14 mouse cellular contexts compared by ENCODE assay signal in the genomic region with DNA sequence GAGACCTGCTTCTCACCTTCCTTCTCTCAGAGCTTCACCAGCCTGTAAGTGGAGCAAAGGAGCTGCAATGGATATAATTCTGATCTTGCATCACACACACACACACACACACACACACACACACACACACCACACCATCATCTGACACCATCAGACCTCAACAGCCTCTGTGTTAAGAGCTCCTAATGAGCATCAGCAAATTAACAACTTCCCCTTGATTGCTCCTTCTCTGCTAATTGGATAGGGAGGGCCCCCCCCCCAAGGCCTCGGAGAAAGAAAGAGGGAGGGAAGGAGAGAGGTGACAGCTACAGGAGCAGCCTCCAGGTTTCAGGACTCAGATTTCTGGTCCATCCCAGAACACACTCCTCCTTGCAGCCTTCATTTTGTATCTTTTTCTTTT. TPM values are rescaled to one million over a fixed set of nuclear protein-coding genes. Genes with fewer than 3 reads are reported as not detected.
DNase-seq lines count a peak whose midpoint lies in the region; ATAC-seq and TF ChIP-seq lines count a peak whose summit lies in the region.
"Had no signal": no experiment of that assay in that cellular context is flagged by ENCODE, and none has a peak within 500 bp of the region (broad histone marks: within the 10 kb centered on the region; RNA-seq: fewer than 3 reads in every experiment).

No protein-coding gene starts in this region.

- peaks cover 38% of the 10 kb centered on the region for H3K4me1 ChIP-seq in cerebellum, adult 2 months (ENCODE audit: control insufficient read depth, insufficient read depth, low read length)
- peaks cover under 1% of the 10 kb centered on the region; the same call in 1 of the 2 replicates for H3K4me1 ChIP-seq in embryonic facial prominence, embryonic 14.5 days (ENCODE audit: control insufficient read depth, insufficient read depth, low read length)
- peaks cover 68% of the 10 kb centered on the region for H3K4me1 ChIP-seq in hindbrain, embryonic 12.5 days
- H3K4me1 ChIP-seq in midbrain, embryonic 15.5 days: peaks cover 76% of the 10 kb centered on the region
- peaks cover 54% of the 10 kb centered on the region for H3K4me1 ChIP-seq in heart, embryonic 10.5 days

- no peak overlapping the region for H3K9ac ChIP-seq in embryonic facial prominence, embryonic 14.5 days (ENCODE audit: low read depth, low read length)
- H3K9ac ChIP-seq in hindbrain, embryonic 12.5 days: no peak overlapping the region
- no peak overlapping the region; the same call in 1 of the 2 replicates for H3K9ac ChIP-seq in midbrain, embryonic 15.5 days
- H3K9ac ChIP-seq: lung, embryonic 14.5 days had no signal

- TF ChIP-seq CTCF in cerebellum, adult 2 months (IDR thresholded peaks at IDR 0.05; ENCODE audit: borderline replicate concordance, insufficient read depth, low read depth, low read length): no peak

- no peaks in the 10 kb centered on the region for H3K9me3 ChIP-seq in embryonic facial prominence, embryonic 14.5 days (ENCODE audit: control insufficient read depth, low read length)
- H3K9me3 ChIP-seq in hindbrain, embryonic 12.5 days (replicated peaks): no peaks in the 10 kb centered on the region; the same call in 1 of the 2 replicates
- no peaks in the 10 kb centered on the region for H3K9me3 ChIP-seq in midbrain, embryonic 15.5 days
- no peaks in the 10 kb centered on the region for H3K9me3 ChIP-seq in heart, embryonic 10.5 days

- no peak overlapping the region for H3K4me3 ChIP-seq in cerebellum, adult 2 months (replicated peaks; ENCODE audit: insufficient read depth, low read depth, low read length)
- H3K4me3 ChIP-seq in embryonic facial prominence, embryonic 14.5 days (ENCODE audit: low read depth, low read length): no peak overlapping the region
- no peak overlapping the region for H3K4me3 ChIP-seq in hindbrain, embryonic 12.5 days
- H3K4me3 ChIP-seq in midbrain, embryonic 15.5 days: peak overlapping the region; percentile 90
- no peak overlapping the region for H3K4me3 ChIP-seq in heart, embryonic 10.5 days

- no peak for DNase-seq in cerebellum, adult 2 months
- DNase-seq in cerebellum, adult 11 months: no peak
- no peak for DNase-seq in embryonic facial prominence, embryonic 14.5 days (ENCODE audit: low spot score)
- DNase-seq in thymus, postnatal 25 days: no peak
- DNase-seq in gastrocnemius, postnatal 4 days (ENCODE audit: low spot score in 2 of 2): no peak
- DNase-seq in heart, embryonic 10.5 days (ENCODE audit: low spot score): no peak

- no peaks in the 10 kb centered on the region for H3K36me3 ChIP-seq in embryonic facial prominence, embryonic 14.5 days (ENCODE audit: control insufficient read depth, insufficient read depth, low read length)
- H3K36me3 ChIP-seq in hindbrain, embryonic 12.5 days: peaks cover 5% of the 10 kb centered on the region; the same call in 1 of the 2 replicates
- H3K36me3 ChIP-seq in midbrain, embryonic 15.5 days (replicated peaks): no peaks in the 10 kb centered on the region
- no peaks in the 10 kb centered on the region for H3K36me3 ChIP-seq in heart, embryonic 10.5 days

- WGBS in cerebellum, adult 2 months: 0% methylated on average over 1 of the region's 1 CpGs
- 0% methylated on average over 1 of the region's 1 CpGs for WGBS in embryonic facial prominence, embryonic 14.5 days
- WGBS in hindbrain, embryonic 12.5 days: 0% methylated on average over 1 of the region's 1 CpGs
- WGBS in midbrain, embryonic 15.5 days: 27% methylated on average over 1 of the region's 1 CpGs
- WGBS in heart, embryonic 10.5 days: 0% methylated on average over 1 of the region's 1 CpGs

- peak overlapping the region; percentile 98 for H3K27ac ChIP-seq in cerebellum, adult 2 months (ENCODE audit: insufficient read depth, low read length)
- H3K27ac ChIP-seq in embryonic facial prominence, embryonic 14.5 days (replicated peaks; ENCODE audit: low read depth, low read length): no peak overlapping the region
- peak overlapping the region; percentile 91 for H3K27ac ChIP-seq in hindbrain, embryonic 12.5 days
- peak overlapping the region; percentile 96 for H3K27ac ChIP-seq in midbrain, embryonic 15.5 days
- H3K27ac ChIP-seq in heart, embryonic 10.5 days: no peak overlapping the region
- H3K27ac ChIP-seq: macrophage had no signal

- TF ChIP-seq POLR2A in cerebellum, adult 2 months (IDR thresholded peaks at IDR 0.05; ENCODE audit: borderline replicate concordance, insufficient read depth, low read length): no peak

- no peaks in the 10 kb centered on the region for H3K27me3 ChIP-seq in cerebellum, adult 2 months (ENCODE audit: control insufficient read depth, insufficient read depth, low read length)
- peaks cover 64% of the 10 kb centered on the region for H3K27me3 ChIP-seq in embryonic facial prominence, embryonic 14.5 days (replicated peaks; ENCODE audit: control insufficient read depth, insufficient read depth, low read length)
- H3K27me3 ChIP-seq in hindbrain, embryonic 12.5 days: peaks cover 27% of the 10 kb centered on the region
- H3K27me3 ChIP-seq in midbrain, embryonic 15.5 days (replicated peaks): no peaks in the 10 kb centered on the region
- peaks cover 91% of the 10 kb centered on the region for H3K27me3 ChIP-seq in heart, embryonic 10.5 days (ENCODE audit: insufficient read depth, poor library complexity, severe bottlenecking)

- no peak for ATAC-seq in embryonic facial prominence, embryonic 14.5 days (ENCODE audit: low read depth)
- ATAC-seq in hindbrain, embryonic 12.5 days (ENCODE audit: low FRiP score): no peak
- ATAC-seq in midbrain, embryonic 15.5 days (replicated peaks): no peak

- 0 out of 2 replicates have a peak overlapping the region, but pooled peaks have one; percentile 98 for H3K4me2 ChIP-seq in embryonic facial prominence, embryonic 14.5 days (ENCODE audit: low read depth, low read length)
- peak overlapping the region; percentile 90 for H3K4me2 ChIP-seq in hindbrain, embryonic 12.5 days (replicated peaks)
- H3K4me2 ChIP-seq in midbrain, embryonic 15.5 days: peak overlapping the region; percentile 77

RNA-seq across cellular contexts. Expression of gene Asic1, which starts 0.8 kb away (rescaled TPM):
- 102 and 104 TPM in 2 replicates for polyA plus RNA-seq in cerebellum, adult 2 months (2012; rRNA removed)
- polyA plus RNA-seq in embryonic facial prominence, embryonic 14.5 days (2014; fragmentation: Nextera tagmentation; extraction: Ambion mirVana): 4.1 and 4.6 TPM in 2 replicates
- polyA plus RNA-seq in hindbrain, embryonic 12.5 days (2016; fragmentation: Nextera tagmentation; extraction: Ambion mirVana): 48.6 and 61.6 TPM in 2 replicates
- 64.0 and 65.9 TPM in 2 replicates for polyA plus RNA-seq in midbrain, embryonic 15.5 days (2015; fragmentation: Nextera tagmentation; extraction: Ambion mirVana)
- total RNA-seq in gastrocnemius, postnatal 4 days (2021): 1 to 10 TPM in 1 of 2 experiments, under 1 TPM in 1; 0.91 to 1.9 TPM
- 3.2 and 5.2 TPM in 2 replicates for polyA plus RNA-seq in heart, embryonic 10.5 days (2016; fragmentation: Nextera tagmentation; extraction: Ambion mirVana)
- total RNA-seq: liver, adult 2 months had no signal

RNA-seq across cellular contexts. Expression of gene Racgap1, which starts 17.9 kb away (rescaled TPM):
- 15.5 and 15.6 TPM in 2 replicates for polyA plus RNA-seq in cerebellum, adult 2 months (2012; rRNA removed)
- polyA plus RNA-seq in embryonic facial prominence, embryonic 14.5 days (2014; fragmentation: Nextera tagmentation; extraction: Ambion mirVana): 75.7 and 89.8 TPM in 2 replicates
- 177 and 185 TPM in 2 replicates for polyA plus RNA-seq in hindbrain, embryonic 12.5 days (2016; fragmentation: Nextera tagmentation; extraction: Ambion mirVana)
- 49.0 and 56.9 TPM in 2 replicates for polyA plus RNA-seq in midbrain, embryonic 15.5 days (2015; fragmentation: Nextera tagmentation; extraction: Ambion mirVana)
- 10 to 100 TPM; 40.5 to 43.4 TPM for total RNA-seq in gastrocnemius, postnatal 4 days (2021)
- 138 TPM in 2 replicates for polyA plus RNA-seq in heart, embryonic 10.5 days (2016; fragmentation: Nextera tagmentation; extraction: Ambion mirVana)

RNA-seq across cellular contexts. Expression of gene Smarcd1, which starts 32.5 kb away (rescaled TPM):
- 82.3 and 87.1 TPM in 2 replicates for polyA plus RNA-seq in cerebellum, adult 2 months (2012; rRNA removed)
- 27.9 and 35.6 TPM in 2 replicates for polyA plus RNA-seq in embryonic facial prominence, embryonic 14.5 days (2014; fragmentation: Nextera tagmentation; extraction: Ambion mirVana)
- 123 and 141 TPM in 2 replicates for polyA plus RNA-seq in hindbrain, embryonic 12.5 days (2016; fragmentation: Nextera tagmentation; extraction: Ambion mirVana)
- polyA plus RNA-seq in midbrain, embryonic 15.5 days (2015; fragmentation: Nextera tagmentation; extraction: Ambion mirVana): 114 and 119 TPM in 2 replicates
- total RNA-seq in gastrocnemius, postnatal 4 days (2021): 10 to 100 TPM; 26.9 to 34.7 TPM
- 31.1 and 45.5 TPM in 2 replicates for polyA plus RNA-seq in heart, embryonic 10.5 days (2016; fragmentation: Nextera tagmentation; extraction: Ambion mirVana)

RNA-seq across cellular contexts. Expression of gene Gm17349, which starts 35.9 kb away (rescaled TPM):
- not detected in 2 replicates for polyA plus RNA-seq in cerebellum, adult 2 months (2012; rRNA removed)
- polyA plus RNA-seq in embryonic facial prominence, embryonic 14.5 days (2014; fragmentation: Nextera tagmentation; extraction: Ambion mirVana): not detected in 2 replicates
- polyA plus RNA-seq in hindbrain, embryonic 12.5 days (2016; fragmentation: Nextera tagmentation; extraction: Ambion mirVana): not detected in 2 replicates
- not detected in 2 replicates for polyA plus RNA-seq in midbrain, embryonic 15.5 days (2015; fragmentation: Nextera tagmentation; extraction: Ambion mirVana)
- 1 to 10 TPM; 2.5 to 2.9 TPM for total RNA-seq in gastrocnemius, postnatal 4 days (2021)
- not detected in 2 replicates for polyA plus RNA-seq in heart, embryonic 10.5 days (2016; fragmentation: Nextera tagmentation; extraction: Ambion mirVana)
- total RNA-seq: liver, adult 2 months had no signal
- polyA plus RNA-seq: heart, embryonic 11.5 days; intestine, embryonic 16.5 days; lung, embryonic 14.5 days; macrophage; stomach, embryonic 14.5 days had no signal

RNA-seq across cellular contexts. Expression of gene Gpd1, which starts 47.9 kb away (rescaled TPM):
- polyA plus RNA-seq in cerebellum, adult 2 months (2012; rRNA removed): 130 and 143 TPM in 2 replicates
- 2.0 and 7.3 TPM in 2 replicates for polyA plus RNA-seq in embryonic facial prominence, embryonic 14.5 days (2014; fragmentation: Nextera tagmentation; extraction: Ambion mirVana)
- polyA plus RNA-seq in hindbrain, embryonic 12.5 days (2016; fragmentation: Nextera tagmentation; extraction: Ambion mirVana): 0.69 and 0.92 TPM in 2 replicates
- 1.5 and 1.8 TPM in 2 replicates for polyA plus RNA-seq in midbrain, embryonic 15.5 days (2015; fragmentation: Nextera tagmentation; extraction: Ambion mirVana)
- 100 to 1,000 TPM; 201 to 212 TPM for total RNA-seq in gastrocnemius, postnatal 4 days (2021)
- polyA plus RNA-seq in heart, embryonic 10.5 days (2016; fragmentation: Nextera tagmentation; extraction: Ambion mirVana): 0.74 and 0.87 TPM in 2 replicates

Comparison
In these comparisons a context has a peak if more than half of its experiments do, and no peak if none do; other contexts are left out.
1. H3K27ac ChIP-seq: peak in cerebellum, adult 2 months (single experiment), hindbrain, embryonic 12.5 days (single experiment) and midbrain, embryonic 15.5 days (single experiment); none in embryonic facial prominence, embryonic 14.5 days (single experiment) and heart, embryonic 10.5 days (single experiment).
2. Peak in every context shown above with its lines, with median percentiles within 50 percentile points of each other: H3K4me2 ChIP-seq.